Mouse (Mus musculus) thymus, postnatal 14 days (tissue): Measurements from ENCODE around the gene Fam168a.
"Not testable (repeated sequence)": the region's sequence is repeated elsewhere in the genome, so short reads cannot be mapped to it uniquely, and the experiment has no call there.

Experiments
- DNase-seq: peaks from one replicate; pipeline ENCODE4 v3.0.0; 2021

The Fam168a gene

DNA sequence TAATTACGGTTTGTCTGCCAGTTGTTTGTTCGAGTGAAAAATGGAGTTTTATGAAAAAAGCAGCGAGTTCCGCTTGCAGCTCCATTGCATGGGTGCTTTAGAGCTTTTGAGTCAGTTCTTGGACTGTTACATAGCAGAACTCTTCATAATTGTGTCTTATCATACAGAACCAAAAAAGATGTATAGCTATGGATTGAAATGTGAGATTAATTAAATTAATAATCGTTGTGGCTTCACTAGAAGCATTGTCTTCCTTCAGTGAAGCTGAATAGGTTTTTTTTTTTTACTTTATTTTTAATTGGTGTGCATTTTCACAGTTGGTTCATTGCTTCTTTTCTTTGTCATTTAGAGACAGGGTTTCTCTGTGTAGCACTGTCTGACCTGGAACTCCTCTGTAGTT, 12.3 kb downstream of the Fam168a start:
- DNase-seq, result no peak

DNA sequence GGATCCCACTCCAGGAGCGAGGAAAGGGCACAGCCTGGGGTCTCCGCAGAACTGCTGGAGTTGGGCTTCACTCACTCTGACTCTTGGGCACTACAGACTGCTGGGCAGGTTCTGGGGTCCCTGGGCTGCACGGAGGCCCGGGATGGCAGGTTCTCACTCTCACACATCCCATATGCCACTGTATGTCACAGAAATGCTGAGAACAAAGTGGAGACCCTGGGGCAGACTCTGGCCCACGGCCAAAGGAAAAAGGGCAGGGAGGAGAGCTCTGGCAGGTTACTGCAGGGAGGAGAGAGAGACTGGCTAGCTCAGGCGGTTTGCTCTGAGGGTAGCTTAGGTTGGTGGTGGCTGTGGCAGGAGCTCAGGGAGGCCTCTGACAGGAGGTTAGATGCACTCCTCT, 15.8 kb downstream of the Fam168a start:
- DNase-seq, result no peak

DNA sequence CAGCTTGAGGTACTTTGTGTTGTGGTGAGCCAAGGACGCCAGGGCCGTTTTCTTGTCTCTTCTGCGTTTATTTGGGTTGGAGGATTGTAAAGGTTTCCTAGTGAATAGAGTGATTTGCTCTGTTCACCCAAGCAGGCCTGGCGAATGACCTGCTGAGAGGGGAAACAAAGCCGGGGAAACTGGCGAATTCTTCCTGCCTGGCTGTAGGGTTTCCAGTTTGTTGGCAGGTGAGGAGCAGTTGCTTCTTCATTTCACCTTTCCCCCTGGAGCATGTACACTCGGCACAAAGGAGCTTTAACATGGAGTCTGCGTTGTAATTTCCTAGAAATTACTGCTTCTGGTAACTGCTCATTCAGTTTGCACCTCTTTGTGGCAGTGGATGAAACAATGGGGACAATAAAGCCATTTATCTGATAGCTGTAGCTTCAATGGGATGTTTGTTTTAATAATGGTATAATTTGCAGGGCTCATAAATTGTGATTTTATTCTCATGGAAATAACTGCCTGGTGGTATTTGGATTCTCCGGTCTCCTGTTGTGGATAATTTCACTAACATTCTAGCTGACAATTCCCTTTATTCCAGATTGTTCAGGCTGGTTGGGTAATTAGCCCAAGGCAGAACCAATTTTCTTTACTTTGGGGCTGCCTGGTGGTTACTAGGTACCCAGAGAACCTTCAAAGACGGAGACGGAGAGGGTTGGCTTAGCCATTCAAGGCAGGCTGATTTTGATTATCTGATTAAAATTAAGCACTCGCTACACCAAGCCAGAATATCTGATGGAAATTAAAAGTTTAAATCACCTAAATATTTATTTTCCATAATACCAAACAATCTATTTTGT, 17.2 kb downstream of the Fam168a start:
- no peak for DNase-seq

DNA sequence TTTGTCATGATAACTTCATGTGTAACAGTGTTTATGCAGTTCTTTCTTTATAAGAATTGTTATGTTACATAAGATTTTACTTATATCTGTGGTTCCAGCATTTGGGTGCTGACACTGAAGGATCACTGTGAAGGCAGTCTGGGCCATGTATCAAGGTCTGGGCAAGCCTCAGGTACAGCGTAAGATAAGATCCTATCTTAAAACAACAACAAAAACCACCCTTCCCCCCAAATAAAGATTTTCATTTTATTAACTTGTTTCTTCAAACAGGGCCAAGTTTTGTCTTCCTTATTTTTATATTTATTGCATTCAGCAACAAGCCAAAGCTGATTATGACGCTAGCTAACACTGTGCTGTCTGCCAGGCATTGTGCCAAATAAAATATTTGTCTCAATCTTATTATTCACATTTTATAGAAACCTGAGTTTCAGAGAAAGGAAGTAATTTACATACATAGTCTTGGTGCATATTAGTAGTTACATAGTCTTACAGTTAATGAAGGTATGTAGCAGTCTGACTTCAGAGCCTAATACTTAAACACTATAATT, 21.2 kb downstream of the Fam168a start:
- no peak for DNase-seq

DNA sequence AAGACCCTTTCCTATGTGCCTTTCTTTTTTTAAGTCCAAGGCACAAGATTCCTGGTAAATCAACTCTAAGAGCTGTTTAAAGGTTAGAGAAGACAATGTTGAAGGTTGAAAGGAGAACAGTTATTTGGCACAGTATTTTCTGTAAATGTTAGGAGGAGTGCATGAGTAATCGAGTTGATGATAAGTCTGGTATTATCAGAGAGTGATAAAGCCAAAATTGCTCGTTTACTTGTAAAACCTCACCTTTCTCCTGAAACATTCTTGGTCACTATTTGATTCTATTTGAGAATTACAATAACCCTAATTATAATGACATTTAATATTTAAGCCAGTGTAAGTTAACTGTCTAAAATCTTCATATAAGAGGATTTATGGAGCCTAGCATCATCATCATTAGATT, 23.3 kb downstream of the Fam168a start:
- DNase-seq, result no peak

DNA sequence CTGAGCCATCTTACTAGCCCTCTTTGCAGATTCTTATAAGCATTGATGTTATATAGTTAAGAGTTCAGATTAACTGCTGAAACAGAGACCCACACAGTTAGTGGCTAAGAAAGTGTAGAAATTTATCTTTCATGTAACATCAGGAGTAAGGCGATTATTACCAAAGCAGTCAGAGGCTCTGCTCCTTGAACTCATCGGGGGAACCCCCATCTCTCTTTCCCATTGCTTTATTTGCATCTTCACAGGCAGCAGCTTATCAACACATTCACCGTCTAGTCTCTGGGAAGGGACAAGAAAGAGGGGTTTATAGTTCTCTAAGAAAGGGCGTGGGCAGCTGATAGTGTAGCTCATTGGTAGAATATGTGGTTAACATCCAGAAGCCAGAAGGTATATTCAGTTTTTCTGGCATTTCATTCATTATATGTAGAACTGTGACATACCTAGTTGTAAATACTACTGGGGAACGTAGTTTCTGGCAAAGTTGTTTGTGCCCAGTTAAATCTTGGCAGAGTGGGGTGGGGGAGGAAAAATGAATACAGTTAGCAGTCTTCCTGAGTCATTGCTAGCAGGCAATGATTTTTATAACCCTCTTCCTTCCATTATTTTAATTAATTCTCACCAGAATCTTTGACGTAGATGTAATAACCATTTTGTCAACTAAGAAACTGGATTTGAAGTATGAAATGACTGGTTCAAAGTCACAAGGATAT, 26.1 kb downstream of the Fam168a start:
- no peak for DNase-seq

DNA sequence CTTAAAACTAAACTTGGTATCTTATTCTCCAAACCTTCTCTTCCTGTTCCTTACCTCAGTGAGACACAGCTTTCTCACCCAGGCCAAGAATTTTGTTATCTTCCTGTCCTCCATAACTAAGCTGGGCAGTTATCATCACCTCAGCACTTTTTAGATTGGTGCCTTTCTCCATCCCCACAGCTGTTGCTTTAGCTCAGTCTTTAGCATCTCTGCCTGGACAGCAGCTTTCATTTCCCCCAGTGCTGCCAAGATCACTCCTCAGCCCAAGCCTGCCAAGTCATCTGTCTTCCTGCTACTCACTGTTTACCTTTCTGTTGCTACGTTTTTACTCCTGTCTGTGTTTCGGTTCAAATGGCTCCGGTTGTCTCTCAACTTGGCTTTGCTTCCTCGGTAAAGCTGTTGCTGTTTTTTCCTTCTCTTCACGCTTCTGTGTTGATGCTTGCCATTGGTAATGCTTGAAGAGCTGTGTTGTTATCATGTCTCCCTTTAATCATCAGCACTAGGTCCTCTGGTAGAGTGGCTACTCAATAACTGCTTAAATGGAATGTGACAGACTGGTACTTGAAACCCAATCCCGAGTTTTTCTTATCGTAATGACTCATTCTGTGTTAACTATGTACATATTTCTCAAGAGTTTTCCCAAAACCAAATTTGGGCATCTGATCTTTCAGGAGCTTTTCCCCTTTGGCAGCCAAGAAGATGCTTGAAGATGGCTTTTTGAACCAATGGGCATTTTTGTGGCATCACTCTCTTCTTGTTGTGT, 26.8 kb downstream of the Fam168a start:
- DNase-seq, result no peak

DNA sequence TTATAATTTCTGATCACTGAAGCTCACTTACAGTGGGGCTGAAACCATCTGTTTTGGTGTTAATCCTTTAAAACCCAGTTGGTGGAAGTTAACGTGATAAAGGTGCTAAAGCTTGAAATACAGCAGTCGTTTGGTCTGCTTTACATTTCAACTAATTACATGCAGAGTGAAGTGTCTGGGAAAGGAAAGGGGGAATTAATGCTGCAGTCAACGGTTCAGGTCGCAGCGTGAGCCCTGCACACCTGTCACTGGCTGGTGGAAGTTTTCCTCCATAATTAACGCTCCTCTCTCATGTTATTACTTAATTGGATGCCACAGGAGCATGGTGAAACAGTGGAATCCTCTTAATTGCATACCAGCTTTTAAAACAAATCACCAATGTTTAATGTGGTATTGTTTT, 27.8 kb downstream of the Fam168a start:
- DNase-seq, result no peak

DNA sequence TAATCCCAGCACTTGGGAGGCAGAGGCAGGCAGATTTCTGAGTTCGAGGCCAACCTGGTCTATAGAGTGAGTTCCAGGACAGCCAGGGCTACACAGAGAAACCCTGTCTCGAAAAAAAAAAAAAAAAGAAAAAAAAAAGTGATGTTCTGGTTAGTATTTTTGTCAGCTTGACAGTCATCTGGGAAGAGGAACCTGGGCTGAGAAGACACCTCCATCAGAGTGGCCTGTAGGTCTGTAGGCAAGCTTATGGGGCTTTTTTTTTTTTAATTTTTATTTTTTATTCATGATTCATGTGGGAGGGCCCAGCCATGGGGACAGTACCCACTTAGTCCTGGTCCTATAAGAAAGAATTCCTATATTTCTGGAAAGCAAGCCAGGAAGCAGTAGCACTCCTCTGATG, 28.5 kb downstream of the Fam168a start:
- DNase-seq, result not testable (repeated sequence)

DNA sequence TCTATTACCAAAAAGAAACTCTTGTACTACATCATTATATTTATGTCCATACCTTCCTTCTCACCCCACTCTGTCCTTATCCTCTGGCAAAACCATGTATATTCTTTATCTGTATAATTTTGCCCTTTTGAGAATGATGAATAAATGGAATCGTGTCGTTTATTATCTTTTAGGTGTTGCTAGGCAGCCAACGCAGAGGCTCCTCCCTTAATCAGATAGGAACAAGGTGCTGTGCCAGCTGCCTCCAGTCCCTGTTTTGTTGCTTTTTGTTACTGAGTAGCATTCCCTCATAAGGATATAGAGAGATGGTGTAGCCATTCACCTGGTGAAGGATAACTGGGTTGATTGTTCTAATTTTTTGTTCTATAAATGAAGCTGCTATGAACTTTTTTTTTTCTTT, 29.7 kb downstream of the Fam168a start:
- no peak for DNase-seq

DNA sequence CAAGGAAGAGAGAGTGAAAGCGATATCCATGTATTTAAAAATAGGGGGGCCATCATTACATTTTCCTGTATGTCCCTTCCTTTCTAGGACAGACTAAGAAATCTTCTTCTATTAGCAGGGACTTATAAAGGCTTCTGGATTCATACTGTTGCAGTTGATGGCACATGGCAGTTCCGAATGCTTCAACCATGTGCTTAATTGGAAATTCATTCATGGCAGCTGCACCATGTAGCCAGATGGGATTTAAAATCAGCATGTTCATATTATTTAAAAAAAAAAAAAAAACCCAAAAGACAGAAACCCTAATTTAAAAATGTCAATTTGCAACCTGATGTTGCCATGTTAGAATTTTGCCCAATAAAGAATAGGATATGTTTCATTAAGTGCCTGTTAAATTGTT, 37.9 kb downstream of the Fam168a start:
- no peak for DNase-seq

DNA sequence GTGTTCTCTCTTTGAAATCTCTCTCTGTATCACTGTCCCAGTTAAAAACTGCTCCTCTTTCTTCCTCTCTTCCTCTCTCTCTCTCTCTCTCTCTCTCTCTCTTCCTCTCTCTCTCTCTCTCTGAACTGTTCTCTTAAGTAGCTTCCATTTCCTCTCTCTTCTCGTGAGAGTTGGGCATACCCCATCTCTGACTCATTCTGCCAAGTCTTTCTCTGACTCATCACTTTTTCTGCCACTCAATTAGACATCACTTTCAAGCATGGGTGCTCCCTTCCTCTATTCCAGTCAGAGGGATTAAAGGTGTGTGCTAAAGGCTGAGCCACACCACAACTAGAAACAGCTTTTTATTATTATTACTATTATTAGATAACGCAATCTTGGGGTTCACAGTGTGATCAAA, 43.7 kb downstream of the Fam168a start:
- no peak for DNase-seq

DNA sequence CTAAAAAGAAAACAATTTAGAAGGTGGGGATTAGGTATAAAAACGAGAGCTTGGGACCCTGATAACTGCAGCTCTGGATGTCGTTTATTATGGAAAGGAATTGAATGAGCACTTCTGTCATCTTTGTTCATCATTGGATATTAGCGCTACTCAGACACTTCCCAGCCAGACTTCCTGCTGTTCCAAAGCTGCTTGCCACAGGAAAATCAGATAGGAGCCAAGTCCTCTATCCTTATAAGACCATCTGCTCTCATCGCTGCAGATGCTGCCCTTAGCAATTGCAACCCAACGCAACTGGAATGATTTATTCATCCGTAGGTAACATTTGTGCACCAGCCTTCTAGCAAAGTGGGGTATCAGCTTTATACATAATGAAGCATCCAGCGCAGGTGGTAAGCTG, 52.3 kb downstream of the Fam168a start:
- DNase-seq, result no peak

DNA sequence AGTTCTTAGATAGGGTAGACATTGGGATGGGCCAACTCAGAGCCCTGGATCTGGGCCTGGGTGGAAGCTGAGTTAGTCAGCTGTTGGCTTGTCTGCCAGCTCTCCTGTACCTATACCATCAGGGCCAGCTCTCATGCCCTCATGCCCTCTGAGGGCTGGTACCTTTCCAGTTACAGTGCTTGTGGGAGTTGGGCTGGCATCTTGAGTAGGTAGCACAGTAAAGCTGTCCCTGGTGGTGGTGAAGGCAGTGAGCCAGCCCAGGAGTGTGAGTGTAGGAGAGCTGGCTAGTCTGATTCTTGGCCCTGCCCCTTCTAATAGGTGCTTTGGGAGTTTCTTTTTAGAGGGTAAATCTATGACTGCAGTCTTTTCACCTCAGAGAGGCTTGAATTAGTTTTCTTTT, 56.3 kb downstream of the Fam168a start:
- no peak for DNase-seq

DNA sequence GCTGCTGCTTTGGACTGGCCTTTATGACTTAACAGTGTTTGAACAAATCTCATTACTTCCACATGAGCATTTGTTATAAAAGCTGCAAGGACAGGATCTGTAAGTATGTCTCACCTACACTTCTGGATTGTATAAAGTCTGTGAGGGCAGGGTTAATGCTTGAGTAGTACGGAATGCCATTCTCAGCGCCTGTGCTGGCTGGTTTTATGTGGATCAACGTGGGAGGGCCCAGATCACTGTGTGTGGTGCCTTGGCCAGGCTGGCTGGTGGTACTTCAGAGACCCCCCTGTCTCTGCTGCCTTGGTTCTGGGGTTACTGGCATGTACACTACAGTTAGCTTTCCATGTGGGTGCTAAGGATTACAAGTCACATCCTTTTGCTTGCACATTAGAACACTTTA, 61.1 kb downstream of the Fam168a start:
- DNase-seq, result no peak

DNA sequence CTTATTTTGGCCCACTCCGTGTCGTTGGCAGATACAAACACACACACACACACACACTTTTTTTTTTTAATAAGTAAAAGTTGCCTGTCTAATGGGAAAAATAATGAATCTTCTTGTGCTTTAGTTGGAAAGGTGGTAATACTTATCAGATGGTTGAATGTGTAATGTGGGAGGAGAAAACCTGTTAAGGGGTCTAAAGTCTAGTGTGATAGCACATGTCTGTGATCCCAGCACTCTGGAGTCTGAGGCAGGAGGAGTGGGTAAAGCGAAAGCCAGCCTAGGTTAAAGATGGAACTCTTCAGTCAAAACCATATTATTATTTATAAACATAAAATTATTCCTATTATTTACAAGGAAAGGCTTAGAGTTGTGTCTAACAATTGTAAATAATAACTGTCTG, 61.6 kb downstream of the Fam168a start:
- no peak for DNase-seq

DNA sequence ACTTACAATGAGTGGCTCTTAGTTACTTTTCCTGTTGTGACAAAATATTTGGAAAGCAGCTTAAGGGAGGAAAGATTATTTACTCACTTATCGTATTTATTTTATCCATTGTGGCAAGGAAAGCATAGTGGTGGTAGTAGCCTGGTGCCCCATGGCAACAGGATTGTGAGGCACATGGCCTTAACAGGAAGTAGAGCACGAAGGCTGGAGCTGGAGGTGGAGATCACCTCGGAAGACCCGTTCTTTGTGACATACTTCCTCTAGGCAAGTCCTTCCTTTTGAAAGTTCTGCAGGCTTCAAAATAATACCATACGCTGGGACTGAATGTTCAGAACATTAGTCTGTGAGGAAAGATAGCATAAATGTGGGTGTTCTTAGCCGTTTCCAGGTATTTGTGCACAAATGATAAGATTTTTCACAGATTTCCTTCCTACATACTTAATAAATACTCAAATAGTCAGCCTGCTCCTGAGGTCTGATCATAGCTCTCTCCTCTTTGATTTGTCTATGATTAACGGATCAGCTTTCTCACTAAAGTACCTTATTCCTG, 63.2 kb downstream of the Fam168a start:
- DNase-seq, result no peak

DNA sequence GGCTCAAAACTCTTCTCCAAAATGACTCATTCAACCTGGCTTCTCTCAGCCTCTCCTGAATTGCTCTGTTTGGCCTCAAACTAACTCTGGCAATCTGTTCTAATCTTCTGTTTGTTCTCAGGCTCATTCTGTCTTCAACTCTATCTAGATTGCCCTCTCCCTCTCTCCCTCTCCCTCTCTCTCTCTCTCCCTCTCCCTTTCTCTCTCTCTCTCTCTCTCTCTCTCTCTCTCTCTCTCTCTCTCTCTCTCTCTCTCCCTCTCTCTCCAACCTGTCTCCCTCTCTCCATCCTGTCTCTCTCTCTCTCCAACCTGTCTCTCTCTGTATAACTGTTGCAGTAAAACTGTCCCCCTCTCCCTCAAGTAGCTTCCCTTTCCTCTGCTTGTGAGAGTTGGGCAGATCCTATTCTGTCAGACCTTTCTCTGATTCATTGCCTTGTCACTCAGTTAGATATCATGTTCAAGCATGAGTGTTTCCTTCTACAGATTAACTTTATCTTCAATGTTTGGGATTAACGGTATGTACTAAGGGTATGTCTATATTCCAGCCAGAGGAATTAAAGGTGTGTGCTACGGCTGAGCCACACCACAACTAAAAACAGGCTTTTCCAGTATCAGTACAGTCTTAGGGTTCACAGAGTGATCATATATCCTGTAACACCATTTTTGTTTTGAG, 64.4 kb downstream of the Fam168a start:
- DNase-seq, result no peak

DNA sequence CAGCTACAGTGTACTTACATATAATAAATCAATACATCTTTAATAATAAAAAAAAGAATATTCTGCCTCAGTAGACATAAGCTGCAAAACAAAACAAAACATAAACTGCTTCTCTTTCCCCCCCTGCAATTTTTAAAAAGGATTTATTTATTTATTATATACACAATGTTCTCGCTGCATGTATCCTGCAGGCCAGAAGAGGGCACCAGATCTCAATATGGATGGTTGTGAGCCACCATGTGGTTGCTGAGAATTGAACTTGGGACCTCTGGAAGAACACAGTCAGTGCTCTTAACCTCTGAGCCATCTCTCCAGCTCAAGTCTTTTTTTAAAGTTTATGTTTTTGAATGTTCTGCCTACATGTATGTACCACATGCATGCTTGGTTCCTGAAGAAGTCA, 67.8 kb downstream of the Fam168a start:
- peak; percentile 4 for DNase-seq

DNA sequence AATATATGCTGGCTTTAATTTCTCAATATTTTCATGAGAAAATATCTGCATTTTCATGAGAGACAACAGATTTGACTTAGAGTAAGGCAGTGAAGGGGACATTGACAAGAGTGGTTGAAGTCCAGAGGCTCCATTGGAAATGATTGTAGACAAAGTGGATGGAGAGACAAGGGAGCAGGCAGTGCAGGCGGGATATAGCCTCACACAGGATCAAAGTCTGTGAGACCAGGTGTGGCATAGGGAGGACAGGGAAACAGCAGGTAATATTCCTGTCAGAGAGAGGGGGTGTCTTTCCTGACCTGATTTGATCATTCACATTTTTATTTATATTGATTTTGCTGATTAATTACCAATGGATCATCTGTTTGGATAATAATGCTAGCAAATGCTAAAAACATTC, 69.4 kb downstream of the Fam168a start:
- no peak for DNase-seq

DNA sequence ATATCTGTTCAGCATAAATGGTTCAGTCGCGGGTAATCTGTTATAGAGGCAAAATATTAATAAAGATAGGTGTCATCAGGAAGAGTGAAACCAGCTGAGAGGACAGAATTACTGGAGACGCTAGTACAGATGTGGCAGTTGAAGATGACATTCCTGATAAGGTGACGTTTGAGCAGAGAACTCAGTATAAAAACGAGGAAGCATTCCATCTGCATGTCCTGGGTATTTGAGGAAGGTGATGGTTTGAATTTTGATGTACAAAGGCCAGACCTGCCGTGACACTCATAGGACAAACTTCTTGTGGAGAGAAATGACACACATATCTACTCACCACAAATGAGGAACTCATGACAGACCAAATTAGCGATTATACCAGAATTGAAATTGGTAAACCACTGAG, 73.8 kb downstream of the Fam168a start:
- DNase-seq, result no peak

DNA sequence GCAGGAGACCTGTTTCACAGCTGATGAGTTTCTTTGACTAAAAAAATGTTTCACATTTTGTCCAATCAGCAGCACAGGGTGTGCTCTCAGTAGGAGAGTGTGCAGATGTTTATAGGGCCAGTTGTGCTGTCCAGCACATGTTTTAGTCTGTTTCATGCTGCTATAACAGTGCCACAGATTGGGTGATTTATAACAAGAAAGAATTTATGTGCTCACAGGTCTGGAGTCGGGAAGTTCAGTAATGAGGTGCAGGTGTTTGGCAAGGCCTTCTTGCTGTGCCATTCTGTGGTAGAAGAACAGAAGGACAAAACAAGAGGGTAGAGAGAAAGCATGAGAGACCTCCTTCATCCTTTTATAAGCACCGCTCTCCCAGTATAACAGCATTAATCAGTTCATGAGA, 78.2 kb downstream of the Fam168a start:
- DNase-seq, result no peak

DNA sequence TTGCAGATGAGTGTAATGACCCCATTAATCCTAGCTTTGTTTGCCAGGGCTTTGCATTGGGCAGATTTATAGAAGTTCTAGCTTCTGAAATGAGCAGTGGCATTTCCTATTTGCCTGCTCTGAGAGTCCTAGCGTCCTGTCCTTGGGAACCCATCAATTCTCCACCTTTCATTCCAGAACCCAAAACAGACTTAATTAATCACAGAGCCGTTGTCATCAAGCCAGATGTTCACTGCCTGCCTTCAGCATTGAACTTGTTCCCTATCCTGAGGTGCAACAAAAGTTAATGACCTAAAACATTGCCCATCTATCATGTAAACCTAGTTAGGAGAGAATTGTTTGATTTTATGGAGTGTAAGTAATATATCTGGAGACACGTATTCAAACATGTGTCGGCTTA, 79.0 kb downstream of the Fam168a start:
- no peak for DNase-seq
